Mouse (Mus musculus) hindbrain, embryonic 14.5 days (tissue): ENCODE data around the gene Calr. TPM values are rescaled to one million over a fixed set of nuclear protein-coding genes. Genes with fewer than 3 reads are reported as not detected.

Source experiments
- ATAC-seq: fragments of 200-750 bp; cut with Nextera tagmentation; 2 replicates; pipeline ENCODE4 v1.8.0; 2017; ENCODE audit warnings: moderate number of reproducible peaks, mild to moderate bottlenecking, moderate TSS enrichment, moderate library complexity; ENCODE audit not compliant: low FRiP score
- DNase-seq: peaks from one replicate; pipeline ENCODE4 v3.0.0-alpha.2; 2015; ENCODE audit warnings: low spot score
- H3K27ac ChIP-seq: fragments of 300-500 bp; sonication (generic); 2 replicates; pipeline ENCODE4 v1.5.1; 2014; ENCODE audit warnings: mild to moderate bottlenecking, moderate library complexity
- H3K27me3 ChIP-seq: fragments of 300-500 bp; sonication (generic); 2 replicates; pipeline ENCODE4 v1.6.1; 2014; ENCODE audit warnings: mild to moderate bottlenecking, low read length, mixed read lengths; ENCODE audit not compliant: control insufficient read depth, insufficient read depth
- H3K36me3 ChIP-seq: fragments of 300-500 bp; sonication (generic); replicated peaks from 2 replicates; pipeline ENCODE4 v1.6.1; 2014; ENCODE audit not compliant: control insufficient read depth, insufficient read depth
- H3K4me1 ChIP-seq: fragments of 300-500 bp; sonication (generic); replicated peaks from 2 replicates; pipeline ENCODE4 v1.6.1; 2014; ENCODE audit warnings: antibody characterized with exemption, low read length, mixed read lengths; ENCODE audit not compliant: control insufficient read depth, insufficient read depth
- H3K4me2 ChIP-seq: fragments of 300-500 bp; sonication (generic); replicated peaks from 2 replicates; pipeline ENCODE4 v1.6.1; 2014; ENCODE audit warnings: mild to moderate bottlenecking, moderate library complexity
- H3K4me3 ChIP-seq: fragments of 300-500 bp; sonication (generic); replicated peaks from 2 replicates; pipeline ENCODE4 v1.5.1; 2014; ENCODE audit warnings: mild to moderate bottlenecking, low read length
- H3K9ac ChIP-seq: fragments of 300-500 bp; sonication (generic); 2 replicates; pipeline ENCODE4 v1.6.1; 2014
- H3K9me3 ChIP-seq: fragments of 300-500 bp; sonication (generic); 2 replicates; pipeline ENCODE4 v1.6.1; 2016; ENCODE audit warnings: low read length; ENCODE audit not compliant: control insufficient read depth
- WGBS: fragments of 180-500 bp; shearing (Covaris S2); extraction: QIAGEN DNeasy Blood & Tissue Kit; methylation state at CpG from one replicate; pipeline ENCODE4 v1.1.7; 2014; 5-methylcytosine and 5-hydroxymethylcytosine counted together
- polyA plus RNA-seq: library from polyadenylated mRNA; unstranded; fragments of >200 nt; fragmentation: Nextera tagmentation; extraction: Ambion mirVana; gene quantifications from 2 replicates; pipeline ENCODE4 v1.2.1, GENCODE M21; 2014

The Calr gene
- polyA plus RNA-seq, 1 experiment from 2014 or later: 574 TPM

DNA sequence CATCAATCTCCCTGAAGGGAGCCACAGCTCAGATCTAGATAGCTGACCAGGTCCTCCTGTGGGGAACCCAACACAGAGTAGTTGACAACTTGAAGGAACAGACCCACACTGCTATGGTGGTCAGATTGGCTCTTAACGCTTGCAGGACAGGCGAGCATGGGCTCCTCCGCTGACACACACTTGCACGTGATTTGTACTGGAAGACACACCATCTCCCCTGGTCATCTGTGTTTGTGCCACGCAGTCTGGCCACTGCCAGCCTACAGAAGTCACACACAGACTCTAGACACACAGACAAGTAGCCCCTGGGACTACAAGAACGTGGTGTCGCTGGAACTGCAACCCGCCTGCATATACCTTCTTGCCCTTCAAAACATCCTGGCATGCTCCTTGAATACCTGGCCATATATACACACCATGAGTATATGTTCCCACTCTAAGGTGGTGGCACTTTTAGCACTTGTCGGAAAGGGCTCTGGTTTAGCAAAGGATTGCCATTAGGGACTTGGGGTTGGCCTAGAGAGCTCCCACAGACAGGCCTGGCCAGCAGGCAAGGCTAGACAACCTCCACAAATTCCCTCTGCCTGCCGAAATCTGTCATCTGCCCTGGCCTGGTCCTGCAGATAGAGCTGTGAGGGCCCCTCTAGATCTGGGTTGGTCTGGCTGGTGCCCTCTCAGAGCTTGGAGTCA, 48.1 kb downstream of the Calr start:
- no peak for DNase-seq
- H3K4me1 ChIP-seq: peaks cover 9% of the 10 kb centered on the region

GRCm38 (mm10) chr8:84797971-84798370, 48.8 kb downstream of the Calr start:
- Histone ChIP-seq H3K27me3 (peaks cover 88% of the 10 kb centered on the region), H3K9me3 (no peaks in the 10 kb centered on the region), H3K4me3 (peak overlapping the region; percentile 44), H3K4me2 (peak overlapping the region; percentile 92), H3K9ac (peak overlapping the region; percentile 85; the same call in 1 of the 2 replicates), H3K36me3 (peaks cover 6% of the 10 kb centered on the region; the same call in 1 of the 2 replicates), H3K4me1 (peaks cover 9% of the 10 kb centered on the region), H3K27ac (peak overlapping the region; percentile 86)
- ATAC-seq (no peak), DNase-seq (no peak)
- 65% methylated on average over 6 of the region's 6 CpGs for WGBS

More for the DNA sequence above, 48.1 kb downstream of the Calr start:
- 34% methylated on average over 10 of the region's 10 CpGs for WGBS
- Histone ChIP-seq H3K27ac (peak overlapping the region; percentile 86), H3K9ac (peak overlapping the region; percentile 85), H3K4me2 (peak overlapping the region; percentile 92), H3K9me3 (no peaks in the 10 kb centered on the region), H3K4me3 (peak overlapping the region; percentile 44), H3K36me3 (peaks cover 6% of the 10 kb centered on the region; the same call in 1 of the 2 replicates), H3K27me3 (peaks cover 89% of the 10 kb centered on the region)
- no peak for ATAC-seq

DNA sequence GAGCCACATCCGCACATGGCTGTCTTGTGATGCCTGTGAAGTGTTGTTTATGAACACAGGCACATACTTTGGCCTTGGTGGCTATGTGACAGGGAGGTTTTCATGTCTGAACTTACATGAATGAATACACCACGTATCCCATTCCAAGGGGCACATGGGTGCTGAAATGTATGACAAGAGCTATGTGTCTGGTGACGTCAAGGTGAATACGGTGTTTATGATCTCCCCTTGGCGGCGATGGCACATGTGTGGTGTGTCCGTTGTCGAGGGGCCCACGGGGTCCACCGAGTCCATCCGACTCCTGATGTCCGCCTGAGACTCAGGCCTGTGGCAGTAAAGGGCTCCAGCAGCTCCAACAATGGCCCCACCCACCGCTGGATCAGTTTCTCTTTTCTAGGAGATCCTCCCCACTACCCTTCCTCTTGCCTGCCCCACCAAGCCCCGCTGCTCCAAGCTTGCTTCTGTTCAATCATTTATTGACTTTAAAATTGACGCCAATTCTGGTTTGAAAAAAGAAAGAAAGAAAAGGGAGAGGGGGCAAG, 49.4 kb downstream of the Calr start:
- H3K4me3 ChIP-seq: peak overlapping the region; percentile 44; the same call in 1 of the 2 replicates
- H3K27me3 ChIP-seq: peaks cover 83% of the 10 kb centered on the region

GRCm38 (mm10) chr8:84794486-84794885, 52.2 kb downstream of the Calr start:
- H3K4me2 ChIP-seq: peak overlapping the region; percentile 29
- no peak for DNase-seq
- H3K36me3 ChIP-seq: peaks cover 6% of the 10 kb centered on the region; the same call in 1 of the 2 replicates
- peak overlapping the region; percentile 88 for H3K27ac ChIP-seq
- no peaks in the 10 kb centered on the region for H3K9me3 ChIP-seq
- peak; percentile 29 for ATAC-seq
- WGBS: 41% methylated on average over 7 of the region's 7 CpGs
- no peak overlapping the region for H3K4me3 ChIP-seq
- H3K4me1 ChIP-seq: peaks cover 28% of the 10 kb centered on the region
- H3K27me3 ChIP-seq: peaks cover 89% of the 10 kb centered on the region
- H3K9ac ChIP-seq: no peak overlapping the region

More for the DNA sequence above, 49.4 kb downstream of the Calr start:
- no peak overlapping the region for H3K9ac ChIP-seq
- peaks cover 12% of the 10 kb centered on the region for H3K4me1 ChIP-seq
- H3K9me3 ChIP-seq: no peaks in the 10 kb centered on the region
- peak overlapping the region; percentile 92 for H3K4me2 ChIP-seq
- ATAC-seq (no peak), DNase-seq (no peak)
- 78% methylated on average over 15 of the region's 15 CpGs for whole genome bisulfite sequencing
- H3K36me3 ChIP-seq: peaks cover 6% of the 10 kb centered on the region; the same call in 1 of the 2 replicates
- peak overlapping the region; percentile 86; the same call in 1 of the 2 replicates for H3K27ac ChIP-seq

GRCm38 (mm10) chr8:84793791-84794485, 52.8 kb downstream of the Calr start:
- peak overlapping the region; percentile 29 for H3K4me2 ChIP-seq
- H3K9me3 ChIP-seq: no peaks in the 10 kb centered on the region
- no peak overlapping the region for H3K4me3 ChIP-seq
- no peak overlapping the region for H3K9ac ChIP-seq
- peak overlapping the region; percentile 88 for H3K27ac ChIP-seq
- ATAC-seq (peak; percentile 88), DNase-seq (no peak)
- peaks cover 90% of the 10 kb centered on the region for H3K27me3 ChIP-seq
- WGBS: 47% methylated on average over 13 of the region's 13 CpGs
- peaks cover 34% of the 10 kb centered on the region for H3K4me1 ChIP-seq
- peaks cover 6% of the 10 kb centered on the region; the same call in 1 of the 2 replicates for H3K36me3 ChIP-seq

GRCm38 (mm10) chr8:84793134-84793533, 53.6 kb downstream of the Calr start:
- Histone ChIP-seq H3K4me1 (peaks cover 40% of the 10 kb centered on the region), H3K9me3 (no peaks in the 10 kb centered on the region), H3K9ac (no peak overlapping the region), H3K27me3 (peaks cover 90% of the 10 kb centered on the region), H3K4me2 (peak overlapping the region; percentile 29; the same call in 1 of the 2 replicates), H3K27ac (peak overlapping the region; percentile 88), H3K4me3 (no peak overlapping the region), H3K36me3 (peaks cover 6% of the 10 kb centered on the region; the same call in 1 of the 2 replicates)
- DNase-seq: no peak
- 78% methylated on average over 9 of the region's 9 CpGs for WGBS
- ATAC-seq: no peak

- DNase-seq: no peak
- Histone ChIP-seq H3K9ac (no peak overlapping the region), H3K4me3 (no peak overlapping the region), H3K27ac (no peak overlapping the region), H3K4me2 (no peak overlapping the region), H3K36me3 (peaks cover 6% of the 10 kb centered on the region; the same call in 1 of the 2 replicates), H3K9me3 (no peaks in the 10 kb centered on the region), H3K27me3 (peaks cover 90% of the 10 kb centered on the region), H3K4me1 (peaks cover 43% of the 10 kb centered on the region)
- 80% methylated on average over 12 of the region's 12 CpGs for WGBS
- no peak for ATAC-seq
Observed at GRCm38 (mm10) chr8:84792429-84792947, 54.2 kb downstream of the Calr start.
